Mouse (Mus musculus) liver, embryonic 14.5 days (tissue): ENCODE data around the gene Pafah1b2. TPM values are rescaled to one million over a fixed set of nuclear protein-coding genes. Genes with fewer than 3 reads are reported as not detected.

Experiments used
- ATAC-seq: fragments of 200-750 bp; cut with Nextera tagmentation; 2 replicates; pipeline ENCODE4 v1.8.0; 2017; ENCODE audit warnings: moderate number of reproducible peaks, mild to moderate bottlenecking, moderate library complexity; ENCODE audit not compliant: insufficient read depth
- DNase-seq, 3 experiments: peaks; one replicate each; pipeline ENCODE4 v3.0.0-alpha.2; 2012 to 2013; ENCODE audit warnings: low read depth in 3 of 3, low spot score in 3 of 3
- H3K27ac ChIP-seq: fragments of 300-500 bp; sonication (generic); 2 replicates; pipeline ENCODE4 v1.5.1; 2014; ENCODE audit warnings: moderate library complexity, mild to moderate bottlenecking, control low read depth, inconsistent platforms
- H3K27me3 ChIP-seq: fragments of 300-500 bp; sonication (generic); 2 replicates; pipeline ENCODE4 v1.6.1; 2014; ENCODE audit warnings: mild to moderate bottlenecking, low read length, moderate library complexity; ENCODE audit not compliant: control insufficient read depth, insufficient read depth
- H3K36me3 ChIP-seq: fragments of 300-500 bp; sonication (generic); replicated peaks from 2 replicates; pipeline ENCODE4 v1.6.1; 2014; ENCODE audit warnings: low read depth; ENCODE audit not compliant: control insufficient read depth, insufficient read depth
- H3K4me1 ChIP-seq, 2 experiments: fragments of 200-500 bp in 1 of 2; fragments of 300-500 bp in 1 of 2; sonication (generic) in 1 of 2; replicated peaks; 2 replicates each; pipeline ENCODE4 v1.6.1; 2012 to 2014; ENCODE audit warnings: antibody characterized with exemption in 1 of 2, inconsistent platforms in 1 of 2, low read length in 1 of 2; ENCODE audit not compliant: control insufficient read depth in 2 of 2, insufficient read depth in 2 of 2
- H3K4me2 ChIP-seq: fragments of 300-500 bp; sonication (generic); 2 replicates; pipeline ENCODE4 v1.6.1; 2014; ENCODE audit warnings: low read depth, mild to moderate bottlenecking, control low read depth, moderate library complexity
- H3K4me3 ChIP-seq, 2 experiments: fragments of 200-500 bp in 1 of 2; fragments of 300-500 bp in 1 of 2; sonication (generic) in 1 of 2; 2 replicates each; pipeline ENCODE4 v1.5.1; 2012 to 2014; ENCODE audit warnings: low read depth in 2 of 2, low read length in 2 of 2, mild to moderate bottlenecking in 2 of 2, control low read depth in 1 of 2, inconsistent platforms in 1 of 2, moderate library complexity in 1 of 2; ENCODE audit not compliant: insufficient read depth in 1 of 2
- H3K9ac ChIP-seq: fragments of 300-500 bp; sonication (generic); replicated peaks from 2 replicates; pipeline ENCODE4 v1.6.1; 2014; ENCODE audit warnings: mild to moderate bottlenecking, control low read depth, moderate library complexity
- H3K9me3 ChIP-seq: fragments of 300-500 bp; sonication (generic); 2 replicates; pipeline ENCODE4 v1.6.1; 2016; ENCODE audit warnings: low read length, mixed read lengths; ENCODE audit not compliant: control insufficient read depth
- CTCF ChIP-seq: IDR thresholded peaks from 2 replicates; pipeline ENCODE4 v1.5.1; 2016; ENCODE audit warnings: antibody characterized with exemption, low read depth, control low read depth
- EP300 ChIP-seq: IDR thresholded peaks from 2 replicates; pipeline ENCODE4 v1.6.1; 2016; ENCODE audit warnings: antibody characterized with exemption, low read depth
- WGBS: fragments of 180-500 bp; shearing (Covaris S2); extraction: QIAGEN DNeasy Blood & Tissue Kit; methylation state at CpG from one replicate; pipeline ENCODE4 v1.1.7; 2014; ENCODE audit not compliant: insufficient replicate concordance; 5-methylcytosine and 5-hydroxymethylcytosine counted together
- polyA plus RNA-seq, 2 experiments: library from polyadenylated mRNA; depleted of rRNA in 1 of 2; stranded (reverse) in 1 of 2; unstranded in 1 of 2; fragments of >200 nt; fragmentation: Nextera tagmentation in 1 of 2; extraction: Ambion mirVana in 1 of 2; gene quantifications; 2 replicates each; pipeline versions ENCODE4 v1.2.1 to v1.2.3; 2012 to 2014

The Pafah1b2 gene
- polyA plus RNA-seq, 2 experiments, result 23.1 to 59.6 TPM

DNA sequence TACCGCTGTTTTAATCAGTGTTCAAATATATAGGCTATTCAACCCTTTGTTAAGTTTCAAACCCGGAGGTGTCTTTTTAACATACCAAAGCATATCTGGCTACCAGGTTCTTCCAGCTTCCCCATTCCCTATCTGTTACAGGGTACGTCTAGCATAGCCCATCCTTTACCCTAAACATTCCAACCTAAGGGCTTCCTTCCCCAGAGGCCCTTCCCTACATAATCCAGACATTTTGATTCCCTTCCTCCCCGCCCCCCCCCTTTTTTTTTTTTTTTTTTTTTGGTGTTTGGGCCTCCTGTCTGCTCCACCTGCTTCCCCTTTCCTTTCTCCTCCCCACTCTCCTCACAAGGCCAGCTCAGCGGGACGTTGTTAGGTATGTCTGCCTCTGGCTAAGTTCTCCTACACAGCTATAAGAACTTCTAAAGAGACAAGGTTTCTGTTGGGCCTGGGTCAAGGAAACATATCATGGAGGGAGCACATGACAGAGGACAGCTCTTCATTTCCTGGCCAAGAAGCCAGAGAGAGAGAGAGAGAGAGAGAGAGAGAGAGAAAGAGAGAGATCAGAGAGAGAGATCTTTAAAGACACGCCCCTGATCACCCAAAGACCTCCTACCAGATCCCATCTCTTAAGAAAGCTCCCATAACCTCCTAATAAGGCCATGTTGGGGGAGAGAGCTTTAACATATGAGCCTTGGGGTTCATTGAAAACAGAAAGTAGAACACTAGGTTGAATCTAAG is 3.4 kb downstream of the Pafah1b2 start:
- no peak overlapping the region for H3K27ac ChIP-seq

DNA sequence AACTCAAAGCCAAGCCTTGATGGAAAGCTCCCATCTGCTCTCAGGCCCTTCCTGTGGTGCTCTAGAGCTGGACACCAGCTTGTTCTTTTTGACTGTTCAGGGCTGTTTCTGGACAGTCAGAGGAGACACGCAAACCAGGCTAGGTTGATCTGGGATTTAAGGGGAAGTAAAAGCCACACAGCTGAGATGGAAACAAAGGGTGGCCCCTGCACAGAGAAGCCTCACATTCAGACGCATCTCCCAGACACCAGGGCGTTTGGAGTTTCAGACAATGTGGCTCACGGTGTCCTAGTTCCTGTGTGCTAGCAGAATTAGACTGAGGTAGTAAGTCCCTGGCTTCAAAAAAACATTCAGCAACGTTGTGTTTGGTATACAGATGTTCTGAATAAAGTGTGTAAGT is 6.3 kb downstream of the Pafah1b2 start:
- DNase-seq, result no peak
- WGBS, result 31% methylated on average over 5 of the region's 5 CpGs
- peaks cover 5 to 10% of the 10 kb centered on the region in 2 experiments; a peak in 3 of 4 replicates for H3K4me1 ChIP-seq

More for the DNA sequence above, 3.4 kb downstream of the Pafah1b2 start:
- Histone ChIP-seq H3K27me3 (no peaks in the 10 kb centered on the region), H3K9me3 (no peaks in the 10 kb centered on the region), H3K4me2 (no peak overlapping the region), H3K36me3 (no peaks in the 10 kb centered on the region), H3K9ac (no peak overlapping the region), H3K4me3 (no peak overlapping the region), H3K4me1 (peaks cover 11 to 22% of the 10 kb centered on the region in 2 experiments)
- TF ChIP-seq CTCF (no peak), EP300 (no peak)
- no peak for ATAC-seq
- no peak for DNase-seq
- 43% methylated on average over 6 of the region's 7 CpGs for WGBS

DNA sequence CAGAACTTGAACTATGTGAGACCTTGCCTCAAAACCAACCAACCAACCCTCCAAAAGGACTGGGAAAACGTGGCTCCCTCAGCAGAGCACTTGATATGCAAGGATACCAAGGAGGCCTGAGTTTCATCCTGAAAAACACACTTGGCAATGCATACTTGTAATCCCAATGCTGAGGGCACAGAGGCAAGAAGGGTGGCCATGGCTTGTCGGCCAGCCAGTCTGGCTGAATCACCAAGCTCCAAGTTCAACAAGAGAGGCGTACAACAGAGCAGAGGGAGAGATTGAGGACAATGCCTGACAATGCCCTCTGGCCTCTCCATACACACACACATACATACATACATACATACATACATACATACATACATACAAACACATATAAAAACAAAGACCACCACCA is 8.0 kb downstream of the Pafah1b2 start:
- Histone ChIP-seq H3K4me1 (peaks cover 0 to 6% of the 10 kb centered on the region in 2 experiments; a peak in 1 of 4 replicates), H3K27ac (no peak overlapping the region), H3K36me3 (no peaks in the 10 kb centered on the region), H3K4me3 (no peak overlapping the region), H3K27me3 (no peaks in the 10 kb centered on the region), H3K4me2 (no peak overlapping the region), H3K9me3 (no peaks in the 10 kb centered on the region), H3K9ac (no peak overlapping the region)
- TF ChIP-seq CTCF (no peak), EP300 (no peak)
- ATAC-seq (no peak), DNase-seq (no peak)
- WGBS, result 54% methylated on average over 3 of the region's 3 CpGs

More for the DNA sequence above, 6.3 kb downstream of the Pafah1b2 start:
- no peak overlapping the region for H3K27ac ChIP-seq
- no peaks in the 10 kb centered on the region for H3K27me3 ChIP-seq
- no peaks in the 10 kb centered on the region for H3K9me3 ChIP-seq
- no peak overlapping the region for H3K9ac ChIP-seq
- H3K36me3 ChIP-seq, result no peaks in the 10 kb centered on the region
- H3K4me2 ChIP-seq, result no peak overlapping the region
- TF ChIP-seq CTCF (no peak), EP300 (no peak)
- ATAC-seq, result no peak
- H3K4me3 ChIP-seq, result no peak overlapping the region

DNA sequence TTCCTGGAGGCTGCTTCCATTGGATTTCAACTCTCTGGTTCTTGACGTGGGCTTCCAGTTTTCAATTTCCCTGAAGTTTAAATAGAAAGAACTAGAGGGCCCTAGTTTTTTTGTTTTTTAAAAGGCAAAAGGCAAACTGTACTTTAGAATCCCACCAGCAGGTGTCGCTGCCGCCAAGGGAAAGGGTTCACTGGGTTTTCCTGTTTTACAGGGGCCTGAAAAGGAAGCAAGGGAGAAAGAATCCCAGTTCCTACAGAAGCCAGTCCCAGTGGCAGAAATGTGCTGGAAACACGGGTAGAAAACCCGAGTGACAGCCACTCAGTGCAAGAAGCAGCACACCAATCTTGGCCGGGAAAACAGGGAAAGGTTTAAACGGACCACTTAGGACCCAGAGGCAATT is 8.8 kb downstream of the Pafah1b2 start:
- no peaks in the 10 kb centered on the region for H3K36me3 ChIP-seq
- H3K27ac ChIP-seq, result no peak overlapping the region
- no peaks in the 10 kb centered on the region for H3K9me3 ChIP-seq
- WGBS, result 13% methylated on average over 7 of the region's 7 CpGs
- TF ChIP-seq EP300 (no peak), CTCF (peak; percentile 86)
- H3K4me2 ChIP-seq, result no peak overlapping the region
- H3K9ac ChIP-seq, result no peak overlapping the region
- no peak overlapping the region for H3K4me3 ChIP-seq
- H3K27me3 ChIP-seq, result no peaks in the 10 kb centered on the region
- H3K4me1 ChIP-seq, result peaks cover 0 to 2% of the 10 kb centered on the region in 2 experiments; a peak in 1 of 4 replicates
- ATAC-seq (no peak), DNase-seq (no peak)

DNA sequence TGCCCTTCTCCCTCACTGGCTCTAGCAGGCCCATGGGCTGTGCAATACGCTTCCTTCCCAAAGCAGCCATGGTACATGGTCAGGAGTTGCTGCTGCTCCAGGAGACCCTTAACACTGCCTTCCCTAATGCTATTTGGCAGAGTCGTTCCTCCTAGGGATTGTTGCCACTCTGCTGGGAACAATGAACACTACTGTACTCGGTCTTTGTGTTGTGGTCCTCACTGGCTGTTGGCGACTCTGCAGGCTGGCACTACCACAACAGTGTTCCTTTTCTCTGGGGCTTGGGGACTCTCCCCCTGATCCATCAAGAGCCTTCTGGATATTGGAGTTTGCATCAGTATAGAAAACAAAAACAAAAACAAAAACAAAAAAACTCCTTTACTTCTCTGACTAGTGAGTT is 13.5 kb downstream of the Pafah1b2 start:
- TF ChIP-seq EP300 (no peak), CTCF (no peak)
- Histone ChIP-seq H3K4me1 (peaks cover 0 to 2% of the 10 kb centered on the region in 2 experiments; a peak in 1 of 4 replicates), H3K9ac (no peak overlapping the region), H3K36me3 (no peaks in the 10 kb centered on the region), H3K4me3 (no peak overlapping the region), H3K4me2 (no peak overlapping the region), H3K27ac (no peak overlapping the region), H3K27me3 (no peaks in the 10 kb centered on the region), H3K9me3 (no peaks in the 10 kb centered on the region)
- WGBS, result 60% methylated on average over 4 of the region's 4 CpGs
- no peak for DNase-seq
- no peak for ATAC-seq
